Mouse (Mus musculus) G1E (cell line): ENCODE measurements around the gene Slc9a9. TPM values are rescaled to one million over a fixed set of nuclear protein-coding genes. Genes with fewer than 3 reads are reported as not detected.

Source experiments
- ATAC-seq: 2 replicates; pipeline ENCODE4 v1.8.0; 2016; ENCODE audit warnings: mild to moderate bottlenecking; ENCODE audit not compliant: insufficient number of reproducible peaks, poor library complexity, low FRiP score, severe bottlenecking; ENCODE audit errors: extremely low read depth
- DNase-seq: peaks from one replicate; pipeline ENCODE4 v3.0.0; 2012; ENCODE audit warnings: low spot score
- H3K27me3 ChIP-seq: 2 replicates; pipeline ENCODE4 v1.6.1; 2012; ENCODE audit warnings: mild to moderate bottlenecking, low read length, inconsistent platforms; ENCODE audit not compliant: insufficient read depth
- H3K36me3 ChIP-seq: replicated peaks from 2 replicates; pipeline ENCODE3; 2012; ENCODE audit warnings: mild to moderate bottlenecking, inconsistent platforms
- H3K4me1 ChIP-seq: 2 replicates; pipeline ENCODE4 v1.6.1; 2012; ENCODE audit warnings: low read depth, low read length, inconsistent platforms, mixed read lengths; ENCODE audit not compliant: insufficient read depth
- H3K4me3 ChIP-seq: 2 replicates; pipeline ENCODE4 v1.5.1; 2012; ENCODE audit warnings: low read depth, mild to moderate bottlenecking, inconsistent platforms, low read length, moderate library complexity, mixed read lengths
- H3K9me3 ChIP-seq: replicated peaks from 2 replicates; pipeline ENCODE4 v1.6.1; 2012; ENCODE audit warnings: inconsistent platforms
- CTCF ChIP-seq: IDR thresholded peaks from 2 replicates; pipeline ENCODE4 v1.5.1; 2012; ENCODE audit warnings: low read depth, low read length, inconsistent platforms, mixed read lengths
- GATA1 ChIP-seq: IDR thresholded peaks from 2 replicates; pipeline ENCODE4 v1.6.1; 2012; ENCODE audit warnings: borderline replicate concordance, low read length, inconsistent platforms, mixed read lengths
- GATA2 ChIP-seq: IDR thresholded peaks from 2 replicates; pipeline ENCODE4 v1.6.1; 2012; ENCODE audit warnings: low read depth, low read length, inconsistent platforms, borderline replicate concordance
- POLR2AphosphoS5 ChIP-seq: IDR thresholded peaks from 2 replicates; pipeline ENCODE4 v1.6.1; 2012; ENCODE audit warnings: low read depth, low read length, inconsistent platforms; ENCODE audit not compliant: insufficient replicate concordance
- TAL1 ChIP-seq: conservative IDR thresholded peaks from 2 replicates; pipeline ENCODE4 v1.6.1; 2012; ENCODE audit warnings: low read depth, low read length, inconsistent platforms, mixed read lengths
- polyA plus RNA-seq: library from polyadenylated mRNA; stranded (reverse); fragments of >175 nt; gene quantifications from 2 replicates; pipeline ENCODE4 v1.2.3, GENCODE M21; 2012
- total RNA-seq, 2 experiments: library from RNA; stranded (forward) in 1 of 2; stranded (reverse) in 1 of 2; fragments of 200-1000 nt in 1 of 2; fragments of >200 nt in 1 of 2; fragmentation: Nextera tagmentation in 1 of 2; gene quantifications; 2 replicates each; pipeline ENCODE4 v1.2.3; 2014 to 2017

Gene Slc9a9
- total and polyA plus RNA-seq, 3 experiments, result 0.11 TPM; not detected in 2

GRCm38 (mm10) chr9:95053183-95053582 lies 383.5 kb downstream of the Slc9a9 start:
- no peaks in the 10 kb centered on the region for H3K36me3 ChIP-seq
- H3K9me3 ChIP-seq, result peaks cover 25% of the 10 kb centered on the region
- H3K4me3 ChIP-seq, result no peak overlapping the region
- H3K27me3 ChIP-seq, result no peaks in the 10 kb centered on the region
- DNase-seq (no peak), ATAC-seq (no peak)
- TF ChIP-seq POLR2AphosphoS5 (no peak), GATA1 (no peak), CTCF (no peak)
- no peaks in the 10 kb centered on the region for H3K4me1 ChIP-seq

- Histone ChIP-seq H3K9me3 (peaks cover 21% of the 10 kb centered on the region), H3K4me3 (no peak overlapping the region), H3K27me3 (no peaks in the 10 kb centered on the region), H3K36me3 (no peaks in the 10 kb centered on the region), H3K4me1 (no peaks in the 10 kb centered on the region)
- DNase-seq, result no peak
- TF ChIP-seq GATA2 (no peak), POLR2AphosphoS5 (no peak), GATA1 (no peak), TAL1 (no peak), CTCF (no peak)
- no peak for ATAC-seq
Measured at GRCm38 (mm10) chr9:95055843-95056242, 386.1 kb downstream of the Slc9a9 start.

DNA sequence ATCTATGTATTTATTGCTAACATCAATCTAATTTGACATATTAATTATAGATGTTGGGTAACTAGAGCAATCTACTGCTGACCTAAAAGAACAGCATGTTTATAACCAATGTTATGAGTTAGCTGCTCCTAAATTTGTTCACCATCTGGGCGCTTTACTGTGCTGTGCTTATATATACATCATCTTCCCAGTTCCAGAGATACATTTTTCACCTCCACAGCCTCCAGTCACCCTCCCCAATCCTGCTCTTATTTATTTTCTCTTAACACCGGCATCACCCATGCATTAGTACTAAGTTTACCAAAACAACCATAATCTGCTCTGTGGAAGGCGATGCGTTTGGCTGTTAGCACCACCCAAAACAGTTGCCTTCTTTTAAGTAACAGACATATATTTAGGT lies 391.0 kb downstream of the Slc9a9 start:
- Histone ChIP-seq H3K27me3 (no peaks in the 10 kb centered on the region), H3K9me3 (peaks cover 11% of the 10 kb centered on the region; the same call in 1 of the 2 replicates), H3K36me3 (no peaks in the 10 kb centered on the region), H3K4me3 (no peak overlapping the region), H3K4me1 (no peaks in the 10 kb centered on the region)
- DNase-seq (no peak), ATAC-seq (no peak)
- no peak for TF ChIP-seq TAL1
- no peak for TF ChIP-seq POLR2AphosphoS5
- TF ChIP-seq GATA2, result no peak
- no peak for TF ChIP-seq GATA1
- TF ChIP-seq CTCF, result no peak

DNA sequence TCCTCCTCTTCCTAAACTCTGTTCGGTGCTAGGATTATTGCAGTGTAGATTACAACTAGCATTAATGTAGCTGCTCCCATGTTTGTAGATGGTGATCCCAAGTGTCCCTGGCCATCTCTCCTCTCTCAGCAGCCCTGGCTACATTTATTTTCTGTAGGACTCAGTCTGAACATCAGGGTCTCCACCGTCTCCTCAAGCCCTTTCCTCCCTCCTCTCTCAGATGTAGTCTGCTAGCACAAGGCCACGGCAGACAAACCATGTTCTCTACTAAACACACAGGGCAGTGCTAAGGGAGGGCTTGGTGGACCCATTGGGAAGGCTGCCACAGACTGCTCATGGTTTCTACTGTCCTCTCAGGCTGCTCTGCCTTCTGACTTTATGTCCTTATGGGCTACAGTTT lies 397.3 kb downstream of the Slc9a9 start:
- H3K9me3 ChIP-seq, result peaks cover 34% of the 10 kb centered on the region
- DNase-seq (no peak), ATAC-seq (no peak)
- TF ChIP-seq POLR2AphosphoS5, result no peak
- no peak for TF ChIP-seq TAL1
- no peak for TF ChIP-seq CTCF
- TF ChIP-seq GATA2, result no peak
- TF ChIP-seq GATA1, result no peak
- H3K27me3 ChIP-seq, result no peaks in the 10 kb centered on the region
- no peaks in the 10 kb centered on the region for H3K36me3 ChIP-seq
- no peaks in the 10 kb centered on the region for H3K4me1 ChIP-seq
- H3K4me3 ChIP-seq, result no peak overlapping the region

GRCm38 (mm10) chr9:95068466-95068865 lies 398.8 kb downstream of the Slc9a9 start:
- no peak overlapping the region for H3K4me3 ChIP-seq
- no peaks in the 10 kb centered on the region for H3K27me3 ChIP-seq
- no peaks in the 10 kb centered on the region for H3K36me3 ChIP-seq
- DNase-seq (no peak), ATAC-seq (no peak)
- H3K4me1 ChIP-seq, result no peaks in the 10 kb centered on the region
- H3K9me3 ChIP-seq, result peaks cover 42% of the 10 kb centered on the region
- TF ChIP-seq POLR2AphosphoS5 (no peak), CTCF (no peak), TAL1 (no peak), GATA2 (no peak), GATA1 (no peak)

DNA sequence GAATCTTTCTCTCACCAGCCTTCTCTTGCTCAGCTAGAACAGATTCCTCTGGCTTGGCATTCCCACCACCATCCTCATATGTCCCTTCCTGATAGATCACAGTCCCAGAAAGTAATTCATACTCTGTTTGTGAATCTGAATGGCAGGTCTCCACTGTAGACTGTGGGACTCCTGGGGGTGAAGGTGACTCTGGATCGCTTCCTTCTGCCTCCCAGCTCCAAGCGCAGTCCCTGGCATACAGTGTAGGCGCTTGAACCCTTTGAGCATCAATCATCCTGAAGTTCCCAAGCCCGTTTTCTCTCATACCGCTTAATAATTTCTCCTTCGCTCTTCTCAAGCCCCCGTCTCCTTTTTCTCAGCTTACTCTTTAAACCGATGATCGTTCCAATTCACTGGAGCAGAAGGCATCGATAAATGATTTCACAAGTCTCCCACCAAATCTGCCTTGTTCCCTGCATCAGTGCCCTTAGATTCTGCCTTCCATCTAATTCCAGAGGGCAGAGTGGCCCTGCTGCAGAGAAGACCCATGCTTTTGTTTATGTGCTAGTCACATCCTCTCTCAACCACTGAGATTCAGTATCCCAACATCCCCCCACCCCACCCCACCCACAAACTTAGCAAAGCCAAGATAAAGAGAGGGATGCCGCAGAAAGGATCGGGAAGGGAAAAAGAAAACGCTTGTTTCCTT lies 401.3 kb downstream of the Slc9a9 start:
- Histone ChIP-seq H3K27me3 (no peaks in the 10 kb centered on the region), H3K36me3 (no peaks in the 10 kb centered on the region), H3K4me3 (no peak overlapping the region), H3K4me1 (no peaks in the 10 kb centered on the region), H3K9me3 (peaks cover 60% of the 10 kb centered on the region)
- TF ChIP-seq GATA2, result no peak
- no peak for TF ChIP-seq CTCF
- ATAC-seq (no peak), DNase-seq (no peak)

- no peaks in the 10 kb centered on the region for H3K27me3 ChIP-seq
- H3K4me3 ChIP-seq, result no peak overlapping the region
- ATAC-seq, result no peak
- TF ChIP-seq GATA1 (no peak), POLR2AphosphoS5 (no peak), CTCF (no peak), GATA2 (no peak), TAL1 (no peak)
- no peaks in the 10 kb centered on the region for H3K36me3 ChIP-seq
- no peak for DNase-seq
- H3K4me1 ChIP-seq, result no peaks in the 10 kb centered on the region
- H3K9me3 ChIP-seq, result peaks cover 70% of the 10 kb centered on the region
Measured at GRCm38 (mm10) chr9:95072450-95072955, 402.8 kb downstream of the Slc9a9 start.
